In the genomic region with DNA sequence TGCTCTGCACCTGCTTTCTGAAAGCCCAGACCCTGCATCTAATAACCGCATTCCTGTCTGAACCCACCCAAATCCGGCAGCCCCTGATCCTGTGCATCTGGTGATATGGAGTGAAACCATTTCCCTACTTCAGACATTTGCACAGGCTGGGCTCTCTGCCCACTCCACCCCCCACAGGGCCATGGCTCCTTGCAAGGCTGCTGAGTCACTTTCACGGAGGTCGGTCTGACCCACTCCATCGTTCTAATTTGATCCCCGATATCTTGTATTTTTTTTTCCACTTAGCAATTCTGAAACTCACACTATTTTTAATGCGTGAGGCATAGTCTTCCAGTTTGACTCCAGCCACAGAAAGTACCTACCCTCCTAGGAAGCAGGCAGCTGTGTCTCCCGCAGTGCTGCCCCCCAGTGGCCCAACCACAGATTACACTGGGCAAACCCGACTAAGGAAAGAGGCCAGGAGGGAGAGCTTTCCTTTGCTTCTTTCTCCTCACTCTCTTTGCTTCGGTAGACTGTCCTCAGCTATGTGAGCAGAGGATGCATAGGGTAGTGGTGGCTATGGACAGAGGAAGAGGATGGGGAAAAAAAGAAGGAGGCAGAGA, we compare ENCODE assay signal across 9 mouse cellular contexts. TPM values are rescaled to one million over a fixed set of nuclear protein-coding genes. Genes with fewer than 3 reads are reported as not detected.
A peak's percentile ranks its signal among the peaks of the same experiment; 100 is the strongest.
DNase-seq lines count a peak whose midpoint lies in the region; ATAC-seq lines count a peak whose summit lies in the region.
"Had no signal": no experiment of that assay in that cellular context is flagged by ENCODE, and none has a peak within 500 bp of the region (broad histone marks: within the 10 kb centered on the region; RNA-seq: fewer than 3 reads in every experiment).

No protein-coding gene starts in this region.

- DNase-seq in midbrain, embryonic 11.5 days (ENCODE audit: low spot score, missing footprints): peak; percentile 97
- peak; percentile 82 to 84 for DNase-seq in adrenal gland, adult 18-20 months (ENCODE audit: low spot score in 2 of 2)
- DNase-seq in embryo, embryonic 10.5 days (ENCODE audit: low spot score): peak; percentile 73
- DNase-seq in induced T-regulatory cell, adult 2 months (ENCODE audit: low read depth): peak; percentile 57
- DNase-seq in lung, adult 18-20 months: peak; percentile 63 to 75
- DNase-seq in right cerebral cortex, adult 2 months (ENCODE audit: low spot score in 2 of 2): peak; percentile 73 to 83

- H3K4me2 ChIP-seq in midbrain, embryonic 11.5 days: no peak overlapping the region
- H3K4me2 ChIP-seq in midbrain, embryonic 13.5 days (replicated peaks): no peak overlapping the region
- H3K4me2 ChIP-seq: heart, embryonic 13.5 days had no signal

- WGBS in midbrain, embryonic 11.5 days: 44% methylated on average over 10 of the region's 10 CpGs
- 54% methylated on average over 10 of the region's 10 CpGs for WGBS in midbrain, embryonic 13.5 days

- ATAC-seq in midbrain, embryonic 11.5 days (ENCODE audit: low FRiP score): no peak
- no peak for ATAC-seq in midbrain, embryonic 13.5 days
- no peak for ATAC-seq in erythroblast, adult 5-6 weeks (replicated peaks; ENCODE audit: low FRiP score, poor library complexity, severe bottlenecking)

- no peaks in the 10 kb centered on the region for H3K36me3 ChIP-seq in midbrain, embryonic 11.5 days (ENCODE audit: control insufficient read depth, insufficient read depth, low read length)
- H3K36me3 ChIP-seq in midbrain, embryonic 13.5 days: no peaks in the 10 kb centered on the region
- H3K36me3 ChIP-seq: heart, embryonic 13.5 days had no signal

- H3K4me1 ChIP-seq in midbrain, embryonic 11.5 days (ENCODE audit: control insufficient read depth, insufficient read depth, low read length): no peaks in the 10 kb centered on the region
- H3K4me1 ChIP-seq in midbrain, embryonic 13.5 days (replicated peaks): no peaks in the 10 kb centered on the region

- no peaks in the 10 kb centered on the region for H3K27me3 ChIP-seq in midbrain, embryonic 11.5 days (ENCODE audit: control insufficient read depth, insufficient read depth, low read length)
- H3K27me3 ChIP-seq in midbrain, embryonic 13.5 days: no peaks in the 10 kb centered on the region
- H3K27me3 ChIP-seq: heart, embryonic 13.5 days had no signal

- H3K9ac ChIP-seq in midbrain, embryonic 11.5 days (ENCODE audit: low read length): no peak overlapping the region
- H3K9ac ChIP-seq in midbrain, embryonic 13.5 days (replicated peaks): no peak overlapping the region
- H3K9ac ChIP-seq: heart, embryonic 13.5 days had no signal

- H3K4me3 ChIP-seq in midbrain, embryonic 11.5 days (ENCODE audit: low read depth, low read length): no peak overlapping the region
- no peak overlapping the region for H3K4me3 ChIP-seq in midbrain, embryonic 13.5 days (replicated peaks)
- H3K4me3 ChIP-seq: heart, embryonic 13.5 days had no signal

- H3K27ac ChIP-seq in midbrain, embryonic 11.5 days (ENCODE audit: low read depth, low read length): no peak overlapping the region
- H3K27ac ChIP-seq in midbrain, embryonic 13.5 days: no peak overlapping the region
- H3K27ac ChIP-seq: heart, embryonic 13.5 days had no signal

- no peaks in the 10 kb centered on the region for H3K9me3 ChIP-seq in midbrain, embryonic 11.5 days (ENCODE audit: control insufficient read depth, low read length)
- H3K9me3 ChIP-seq in midbrain, embryonic 13.5 days: no peaks in the 10 kb centered on the region
- H3K9me3 ChIP-seq: heart, embryonic 13.5 days had no signal

RNA-seq across cellular contexts. Expression of a gene that starts 7.6 kb away (rescaled TPM):
- polyA plus RNA-seq in midbrain, embryonic 11.5 days (2014; fragmentation: Nextera tagmentation; extraction: Ambion mirVana): 0.04 and 0.11 TPM in 2 replicates
- polyA plus RNA-seq in midbrain, embryonic 13.5 days (2015; fragmentation: Nextera tagmentation; extraction: Ambion mirVana): not detected in 2 replicates
- total RNA-seq in adrenal gland, adult 18-20 months (2021): under 1 TPM; 0.19 to 0.30 TPM
- total RNA-seq in erythroblast, adult 5-6 weeks (2015; ENCODE audit: low replicate concordance): not detected in 2 replicates
- total RNA-seq in erythroblast, adult 5-6 weeks (2017; ENCODE audit: low replicate concordance): 0.42 TPM in 1 of 2 replicates, not detected in the other
- polyA plus RNA-seq: heart, embryonic 13.5 days had no signal

RNA-seq across cellular contexts. Expression of a gene that starts 19.7 kb away (rescaled TPM):
- polyA plus RNA-seq in midbrain, embryonic 11.5 days (2014; fragmentation: Nextera tagmentation; extraction: Ambion mirVana): 24.1 and 25.6 TPM in 2 replicates
- 14.1 and 14.5 TPM in 2 replicates for polyA plus RNA-seq in midbrain, embryonic 13.5 days (2015; fragmentation: Nextera tagmentation; extraction: Ambion mirVana)
- 1 to 10 TPM; 4.8 to 5.0 TPM for total RNA-seq in adrenal gland, adult 18-20 months (2021)
- not detected in 2 replicates for total RNA-seq in erythroblast, adult 5-6 weeks (2015; ENCODE audit: low replicate concordance)
- total RNA-seq in erythroblast, adult 5-6 weeks (2017; ENCODE audit: low replicate concordance): not detected in 2 replicates

RNA-seq across cellular contexts. Expression of a gene that starts 39.3 kb away (rescaled TPM):
- 9.0 and 10.1 TPM in 2 replicates for polyA plus RNA-seq in midbrain, embryonic 11.5 days (2014; fragmentation: Nextera tagmentation; extraction: Ambion mirVana)
- polyA plus RNA-seq in midbrain, embryonic 13.5 days (2015; fragmentation: Nextera tagmentation; extraction: Ambion mirVana): 10.4 and 10.5 TPM in 2 replicates
- total RNA-seq in adrenal gland, adult 18-20 months (2021): not detected
- not detected in 2 replicates for total RNA-seq in erythroblast, adult 5-6 weeks (2015; ENCODE audit: low replicate concordance)
- total RNA-seq in erythroblast, adult 5-6 weeks (2017; ENCODE audit: low replicate concordance): not detected in 2 replicates

Comparison
In these comparisons a context has a peak if more than half of its experiments do, and no peak if none do; other contexts are left out.
1. RNA of a gene that starts 19.7 kb away (total RNA-seq): 4.8 to 5.0 TPM in adrenal gland, adult 18-20 months; not detected in erythroblast, adult 5-6 weeks; every median in the first group is over 4 times any median in the second.
2. Peak in every context shown above with its lines, with median percentiles within 50 percentile points of each other: DNase-seq.